Mouse (Mus musculus): ENCODE results near the gene Dnah14.

The Dnah14 gene

GRCm38 (mm10) chr1:181576322-181576721, at the start of gene Dnah14:
TSS of gene Dnah14 (plus strand) at chr1:181576559.
- DNase-seq (ENCODE audit: low spot score), result no peak

DNA sequence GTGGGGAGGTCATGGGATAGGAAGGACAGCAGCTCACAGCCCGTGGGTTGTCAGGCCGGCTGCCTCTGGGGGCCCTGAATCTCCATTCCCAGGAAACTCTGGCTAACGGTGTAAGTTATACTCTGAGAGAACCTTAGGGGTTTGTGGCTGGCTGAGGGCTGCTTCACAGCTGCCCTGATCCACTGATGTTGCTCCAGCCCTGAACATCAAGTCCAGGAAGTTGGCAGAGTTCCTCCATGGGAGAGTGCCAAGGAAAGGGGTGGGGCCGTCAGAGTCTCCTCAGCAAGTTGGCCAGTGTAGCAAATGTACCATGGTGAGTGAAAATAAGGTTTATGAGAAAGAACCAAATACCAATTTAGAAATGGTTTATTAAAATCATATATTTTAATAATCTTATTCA, 47.0 kb upstream of the Dnah14 start:
- no peak for DNase-seq (ENCODE audit: low spot score)

DNA sequence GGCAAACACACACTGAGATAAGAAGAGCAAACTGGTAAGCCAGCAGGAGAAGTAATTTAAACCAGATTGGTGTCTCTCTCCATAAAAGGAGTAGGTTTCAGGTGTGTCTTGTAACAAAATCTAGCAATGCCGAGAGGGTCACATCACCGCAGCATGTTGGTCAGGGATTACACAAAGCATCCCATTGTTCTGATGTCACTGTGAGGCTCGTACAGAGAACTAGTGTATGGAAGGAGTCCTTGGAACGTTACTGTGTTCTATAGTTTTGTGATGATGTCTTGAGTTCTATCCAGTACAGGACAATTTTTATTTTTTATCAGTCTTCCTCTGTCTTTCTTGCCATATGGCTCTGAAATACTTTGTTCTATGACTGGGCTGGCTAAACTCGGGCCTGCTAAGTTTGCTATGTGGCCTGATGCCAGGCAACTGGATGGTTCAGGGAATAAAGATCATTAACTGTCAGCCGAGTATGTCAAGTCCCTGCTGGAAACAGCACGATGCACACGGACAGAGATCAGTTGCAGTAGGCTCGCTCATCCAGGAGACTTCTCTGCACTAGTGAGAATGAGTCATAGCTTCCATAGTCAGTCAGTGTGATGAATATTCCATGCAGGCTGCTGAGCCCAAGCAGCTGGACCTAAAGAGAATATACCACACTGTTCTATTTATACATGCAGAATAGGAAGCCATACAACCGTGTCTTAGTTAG, 41.0 kb upstream of the Dnah14 start:
- DNase-seq (ENCODE audit: low spot score), result no peak

DNA sequence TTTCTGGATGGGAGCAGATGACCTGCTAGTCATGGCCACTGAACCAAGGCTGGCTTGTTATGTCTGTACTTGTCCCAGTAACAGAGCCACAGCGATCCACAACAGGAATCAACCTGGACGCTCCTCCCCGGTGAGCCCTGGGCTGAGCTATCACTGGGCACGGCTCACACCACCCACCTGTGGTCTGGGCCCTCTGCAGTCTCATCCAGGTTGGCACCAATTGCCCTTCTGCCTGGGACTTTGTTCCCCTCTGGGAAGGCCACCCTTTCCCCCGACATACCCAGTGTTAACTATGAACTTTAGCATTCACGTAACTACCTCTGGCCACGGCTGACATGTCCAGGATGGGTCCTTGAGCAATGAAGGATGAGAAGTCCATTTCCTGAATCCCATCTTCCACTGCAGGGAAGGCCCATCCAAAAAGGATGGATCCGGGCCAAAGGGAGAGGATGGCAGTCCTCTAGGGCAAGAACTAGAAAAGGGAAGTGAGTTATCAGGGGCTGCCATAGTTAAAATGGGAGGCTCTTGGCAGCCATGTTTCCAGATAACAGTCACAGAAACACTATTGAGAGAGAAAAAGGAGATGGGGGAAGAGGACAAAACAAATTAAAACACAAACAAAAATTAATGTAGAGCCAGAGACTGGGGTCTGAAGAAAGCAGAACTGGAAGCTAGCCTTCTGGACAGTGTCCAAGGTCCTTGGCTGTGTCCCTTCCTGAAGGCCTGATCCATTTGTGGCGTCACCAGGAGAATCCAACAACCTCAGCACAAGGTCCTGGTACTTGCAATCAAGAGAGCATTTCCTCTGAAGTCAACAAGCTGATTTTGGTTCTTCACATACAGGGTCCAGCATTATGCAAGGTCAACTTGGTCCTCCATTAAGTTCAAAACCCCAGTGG, 38.5 kb upstream of the Dnah14 start:
- no peak for DNase-seq (ENCODE audit: low spot score)

DNA sequence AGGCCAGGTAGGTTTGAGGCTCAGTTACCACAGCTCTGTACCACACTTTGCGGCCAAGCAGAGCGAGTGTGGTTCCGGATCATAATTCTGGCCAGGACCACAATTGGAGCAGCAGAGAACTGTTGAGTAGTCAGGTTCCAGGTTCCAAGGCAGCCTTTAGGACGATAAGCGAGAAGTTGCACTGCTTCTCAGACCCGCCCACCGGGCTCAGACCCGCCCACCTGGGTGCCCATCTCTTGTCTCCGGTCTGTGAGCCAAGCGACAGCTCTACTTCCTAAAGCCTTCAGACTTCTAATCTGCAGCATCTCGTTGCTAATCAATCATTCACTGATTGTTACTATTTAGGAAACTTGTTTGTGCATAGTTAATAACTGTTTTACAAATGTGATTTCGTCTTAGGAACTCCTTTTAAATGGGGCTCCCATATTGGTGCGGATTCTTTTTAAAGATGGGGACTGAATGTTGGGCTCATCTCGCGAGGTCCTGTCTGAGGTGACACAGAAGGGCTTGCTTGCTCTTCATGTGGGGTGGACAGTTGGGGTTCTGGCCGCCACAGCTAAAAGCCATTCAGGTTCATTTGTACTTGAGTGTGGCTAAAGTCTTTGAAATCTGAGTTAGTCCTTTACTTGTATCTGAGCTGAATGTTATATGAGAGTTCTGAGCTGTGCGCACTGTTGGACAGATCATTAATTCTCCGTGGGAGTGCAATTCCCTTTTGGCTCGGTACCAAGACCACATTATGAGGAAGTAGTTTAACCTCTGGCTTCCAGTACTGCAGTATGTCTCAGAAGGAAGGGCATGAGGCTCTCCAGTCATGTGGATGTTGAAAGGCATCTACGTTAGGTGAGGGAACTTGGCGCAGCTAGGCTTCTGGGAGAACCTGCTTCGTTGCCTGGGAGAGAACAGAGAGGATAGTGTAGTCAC, 36.3 kb upstream of the Dnah14 start:
- no peak for DNase-seq (ENCODE audit: low spot score)

GRCm38 (mm10) chr1:181543711-181544383, 32.5 kb upstream of the Dnah14 start:
- DNase-seq (ENCODE audit: low spot score), result no peak

DNA sequence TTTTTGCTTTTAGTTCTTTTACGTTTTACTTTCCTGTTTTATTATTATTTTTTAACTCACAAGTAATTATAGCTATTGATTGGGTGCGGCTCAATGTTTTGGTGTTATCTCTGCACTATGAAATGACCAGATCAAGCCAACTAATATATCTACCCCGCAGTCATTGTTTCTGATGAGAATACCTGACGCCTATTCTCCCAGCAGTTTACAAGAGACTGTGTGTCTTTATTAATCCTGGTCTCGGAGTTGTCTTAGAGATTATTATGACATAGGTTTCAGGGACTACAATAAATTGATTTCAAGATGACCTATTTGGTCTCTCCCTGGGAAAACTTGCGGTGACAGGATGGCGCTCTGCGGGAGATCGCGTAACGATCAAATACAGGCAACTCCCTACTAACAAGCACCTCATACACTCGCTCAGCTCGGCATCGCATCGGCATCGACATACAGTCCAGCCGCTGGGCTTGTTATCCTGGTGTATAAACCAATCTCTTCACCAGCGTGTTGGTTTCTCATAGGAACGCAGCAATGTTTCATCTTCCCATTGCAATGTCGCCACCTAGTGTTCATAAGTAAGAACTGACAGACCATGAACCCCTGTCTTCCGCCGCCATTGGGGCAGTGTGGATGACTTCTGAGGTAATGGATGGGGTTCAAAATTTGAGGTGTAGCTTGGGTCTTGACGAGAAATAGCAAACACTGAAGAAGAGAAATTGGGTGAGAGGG, 31.2 kb upstream of the Dnah14 start:
- DNase-seq (ENCODE audit: low spot score), result peak; percentile 41

DNA sequence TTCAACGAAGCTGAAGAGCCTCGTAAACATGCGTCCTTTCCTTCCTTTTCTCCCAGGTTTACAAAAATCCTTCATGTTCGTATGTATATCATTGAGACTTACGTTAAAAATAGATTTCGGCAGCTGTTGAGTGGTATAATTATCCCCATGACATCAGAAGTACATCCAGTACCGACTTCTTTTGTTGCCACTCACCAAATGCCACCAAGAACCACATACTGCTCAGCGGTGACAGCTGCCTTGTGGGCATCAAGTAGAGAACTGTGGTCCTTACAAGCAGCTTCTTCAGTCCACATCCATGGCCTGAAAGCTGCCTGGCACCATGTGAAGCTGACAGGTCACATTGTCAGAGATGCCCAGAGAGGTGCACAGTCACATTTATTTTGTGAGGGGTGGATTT, 26.4 kb upstream of the Dnah14 start:
- no peak for DNase-seq (ENCODE audit: low spot score)

DNA sequence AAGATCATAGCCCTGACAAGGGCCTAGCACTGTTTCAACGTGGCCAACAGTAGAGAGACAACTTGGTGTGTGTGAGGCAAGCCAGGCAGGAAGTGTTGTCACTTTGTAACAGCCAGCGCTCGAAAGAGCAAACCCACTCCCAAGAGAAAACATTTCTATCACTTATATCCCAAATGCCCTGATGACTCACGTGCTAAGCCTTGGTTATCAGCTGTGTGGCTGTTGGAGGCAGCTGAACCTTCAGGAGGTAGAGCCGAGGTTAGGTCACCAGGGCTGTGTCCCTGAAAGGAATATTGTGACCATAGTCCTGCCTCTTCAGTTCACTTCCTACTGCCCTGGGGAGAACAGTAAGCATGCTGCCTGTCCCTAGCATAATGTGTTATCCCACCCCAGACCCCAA, 25.5 kb upstream of the Dnah14 start:
- no peak for DNase-seq (ENCODE audit: low spot score)

GRCm38 (mm10) chr1:181552533-181553410, 23.6 kb upstream of the Dnah14 start:
- DNase-seq (ENCODE audit: low spot score), result no peak

GRCm38 (mm10) chr1:181555475-181555874, 20.9 kb upstream of the Dnah14 start:
- DNase-seq (ENCODE audit: low spot score), result no peak

DNA sequence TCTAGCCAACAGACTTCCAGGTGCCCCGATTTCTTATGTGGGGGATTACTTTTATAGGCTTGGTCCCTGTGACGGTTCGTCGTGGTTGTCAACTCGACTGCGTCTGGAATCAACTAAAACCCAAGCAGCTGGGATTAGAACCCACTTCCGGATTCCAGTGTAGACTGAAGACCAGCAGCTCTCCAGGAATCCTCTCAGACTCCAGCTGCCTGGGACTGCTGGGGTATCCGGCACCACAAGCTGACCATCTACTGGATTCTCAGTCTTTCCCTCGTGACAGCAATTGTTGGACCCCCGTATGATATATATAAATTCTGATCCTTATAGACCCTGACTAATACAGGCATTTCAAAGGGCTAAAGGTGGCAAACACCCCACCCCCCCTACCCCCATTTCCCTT, 16.7 kb upstream of the Dnah14 start:
- no peak for DNase-seq (ENCODE audit: low spot score)

GRCm38 (mm10) chr1:181560325-181560724, 16.0 kb upstream of the Dnah14 start:
- no peak for DNase-seq (ENCODE audit: low spot score)

GRCm38 (mm10) chr1:181560896-181561767, 15.2 kb upstream of the Dnah14 start:
- DNase-seq (ENCODE audit: low spot score), result no peak

GRCm38 (mm10) chr1:181561768-181562444, 14.5 kb upstream of the Dnah14 start:
- DNase-seq (ENCODE audit: low spot score), result no peak

GRCm38 (mm10) chr1:181569447-181569846, 6.9 kb upstream of the Dnah14 start:
- no peak for DNase-seq (ENCODE audit: low spot score)

DNA sequence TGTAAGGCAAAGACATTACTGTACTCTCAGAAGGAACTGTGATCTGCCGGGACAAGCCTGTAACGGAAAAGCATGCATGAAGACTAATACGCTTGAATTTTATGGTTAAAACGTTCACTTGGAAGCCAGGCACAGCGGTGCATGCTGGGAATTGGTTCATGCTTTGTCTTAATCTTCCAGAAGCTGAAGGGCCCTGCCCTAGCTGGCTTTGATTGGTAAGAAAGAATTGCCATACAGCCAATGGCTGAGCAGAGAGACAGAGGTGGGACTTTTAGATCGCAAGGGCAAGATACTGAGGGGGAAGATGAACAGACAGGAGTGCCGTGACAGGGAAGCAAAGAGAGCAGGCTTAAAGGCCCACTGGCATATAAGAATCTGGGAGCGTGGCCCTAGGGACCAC, 6.8 kb downstream of the Dnah14 start:
- DNase-seq (ENCODE audit: low spot score), result no peak

DNA sequence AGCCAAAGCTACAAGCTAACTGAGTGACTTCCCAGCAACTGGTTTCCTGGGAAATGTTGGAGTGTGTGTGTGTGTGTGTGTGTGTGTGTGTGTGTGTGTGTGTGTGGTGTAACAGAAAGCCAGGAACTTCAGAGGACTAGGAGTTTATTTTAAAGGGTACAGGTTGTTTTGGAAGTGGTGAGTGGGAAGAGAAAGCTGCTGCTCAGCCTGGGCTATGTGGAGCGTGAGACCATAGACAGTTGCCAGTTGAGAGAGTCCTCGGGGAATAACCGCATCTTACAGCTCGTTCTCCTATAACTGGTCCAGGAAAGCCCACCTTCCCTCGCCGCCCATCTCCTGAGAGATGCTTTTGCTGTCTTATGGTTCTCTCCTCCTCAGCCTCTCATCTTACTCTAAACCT, 12.8 kb downstream of the Dnah14 start:
- no peak for DNase-seq (ENCODE audit: low spot score)

Data from T-cell, adult 2 months (primary cell).